Mouse (Mus musculus): ENCODE measurements around the gene Fanca. TPM values are rescaled to one million over a fixed set of nuclear protein-coding genes. Genes with fewer than 3 reads are reported as not detected.

Gene Fanca
- 8.2 TPM for polyA plus RNA-seq (2017; shearing (Covaris generic))

GRCm38 (mm10) chr8:123318467-123318911 is at the start of gene Fanca:
Gene Fanca (minus strand): TSS chr8:123318576.

GRCm38 (mm10) chr8:123332262-123333090 is 14.1 kb upstream of the Fanca start, which contains the start of gene Spire2:
Gene Spire2 (plus strand): TSS chr8:123332713.

GRCm38 (mm10) chr8:123254099-123254885 is 64.1 kb downstream of the Fanca start, which contains the start of the genes Zfp276 and Vps9d1:
Gene Zfp276 (plus strand): TSS chr8:123254195.
Gene Vps9d1 (minus strand): TSS chr8:123254348.

GRCm38 (mm10) chr8:123235520-123236497 is 82.6 kb downstream of the Fanca start, which contains the start of gene Spata2l:
Gene Spata2l (minus strand): TSS chr8:123236233.

GRCm38 (mm10) chr8:123224278-123225266 is 93.8 kb downstream of the Fanca start, which contains the start of gene Cdk10:
Gene Cdk10 (plus strand): TSS chr8:123224842.

Other genes with a start within 250 kb of the Fanca start
- gene Rpl13, start 216.2 kb downstream of the Fanca start, polyA plus RNA-seq (2017; shearing (Covaris generic)) = 1,036 TPM
- 1.2 TPM for gene Cpne7, start 201.2 kb downstream of the Fanca start, polyA plus RNA-seq (2017; shearing (Covaris generic))
- 0.07 TPM for gene Sult5a1, start 160.3 kb downstream of the Fanca start, polyA plus RNA-seq (2017; shearing (Covaris generic))
- not detected for gene Dpep1, start 132.3 kb downstream of the Fanca start, polyA plus RNA-seq (2017; shearing (Covaris generic))
- gene Chmp1a, start 105.8 kb downstream of the Fanca start, polyA plus RNA-seq (2017; shearing (Covaris generic)) = 214 TPM
- gene Spata33, start 105.7 kb downstream of the Fanca start, polyA plus RNA-seq (2017; shearing (Covaris generic)) = not detected
- 27.0 TPM for gene Cdk10, start 93.7 kb downstream of the Fanca start, polyA plus RNA-seq (2017; shearing (Covaris generic))
- 15.4 TPM for gene Spata2l, start 82.3 kb downstream of the Fanca start, polyA plus RNA-seq (2017; shearing (Covaris generic))
- gene Zfp276, start 64.4 kb downstream of the Fanca start, polyA plus RNA-seq (2017; shearing (Covaris generic)) = 41.1 TPM
- gene Vps9d1, start 64.2 kb downstream of the Fanca start, polyA plus RNA-seq (2017; shearing (Covaris generic)) = 31.6 TPM
- gene Spire2, start 14.1 kb upstream of the Fanca start, polyA plus RNA-seq (2017; shearing (Covaris generic)) = 0.08 TPM
- 268 TPM for gene Tcf25, start 55.2 kb upstream of the Fanca start, polyA plus RNA-seq (2017; shearing (Covaris generic))
- 0.14 TPM for gene Mc1r, start 88.5 kb upstream of the Fanca start, polyA plus RNA-seq (2017; shearing (Covaris generic))
- 0.38 TPM for gene Tubb3, start 92.8 kb upstream of the Fanca start, polyA plus RNA-seq (2017; shearing (Covaris generic))
- gene Def8, start 105.0 kb upstream of the Fanca start, polyA plus RNA-seq (2017; shearing (Covaris generic)) = 15.0 TPM
- 69.0 TPM for gene Afg3l1, start 159.3 kb upstream of the Fanca start, polyA plus RNA-seq (2017; shearing (Covaris generic))
- gene Dbndd1, start 196.9 kb upstream of the Fanca start, polyA plus RNA-seq (2017; shearing (Covaris generic)) = 0.29 TPM
- 7.7 TPM for gene Gas8, start 200.3 kb upstream of the Fanca start, polyA plus RNA-seq (2017; shearing (Covaris generic))

All from CD4-positive, CD25-positive, alpha-beta regulatory T cell (primary cell).